Mouse (Mus musculus) heart, adult 2 months (tissue): ENCODE data around the gene Papola. TPM values are rescaled to one million over a fixed set of nuclear protein-coding genes. Genes with fewer than 3 reads are reported as not detected.

ENCODE experiments used
- DNase-seq, 2 experiments: peaks; one replicate each; pipeline ENCODE4 v3.0.0; 2021
- H3K27ac ChIP-seq: fragments of 200-600 bp; 2 replicates; pipeline ENCODE4 v1.8.1; 2022
- H3K27me3 ChIP-seq: fragments of 200-500 bp; 2 replicates; pipeline ENCODE4 v1.6.1; 2012; ENCODE audit warnings: mild to moderate bottlenecking, low read length, inconsistent platforms, mixed read lengths; ENCODE audit not compliant: control insufficient read depth, insufficient read depth
- H3K36me3 ChIP-seq: fragments of 200-500 bp; 2 replicates; pipeline ENCODE4 v1.6.1; 2012; ENCODE audit warnings: low read length, inconsistent platforms; ENCODE audit not compliant: control insufficient read depth, insufficient read depth
- H3K4me1 ChIP-seq: fragments of 200-500 bp; 2 replicates; pipeline ENCODE4 v1.6.1; 2011; ENCODE audit warnings: low read length; ENCODE audit not compliant: control insufficient read depth, insufficient read depth
- H3K4me3 ChIP-seq: fragments of 200-600 bp; 2 replicates; pipeline ENCODE4 v1.8.1; 2022
- H3K79me2 ChIP-seq: fragments of 200-500 bp; replicated peaks from 2 replicates; pipeline ENCODE4 v1.6.1; 2012; ENCODE audit warnings: mild to moderate bottlenecking, inconsistent platforms, low read length, moderate library complexity, mixed read lengths; ENCODE audit not compliant: control insufficient read depth, insufficient read depth
- H3K9ac ChIP-seq: fragments of 200-500 bp; 2 replicates; pipeline ENCODE4 v1.6.1; 2012; ENCODE audit warnings: low read depth, mild to moderate bottlenecking, control low read depth, inconsistent platforms, low read length, mixed read lengths
- CTCF ChIP-seq: fragments of 200-600 bp; IDR thresholded peaks from 2 replicates; pipeline ENCODE4 v1.8.1; 2022; ENCODE audit warnings: antibody characterized with exemption, mild to moderate bottlenecking, moderate library complexity
- EP300 ChIP-seq: fragments of 200-500 bp; IDR thresholded peaks from 2 replicates; pipeline ENCODE4 v1.6.1; 2011; ENCODE audit warnings: low read depth, low read length, control low read depth; ENCODE audit not compliant: insufficient read depth
- POLR2A ChIP-seq: fragments of 200-500 bp; IDR thresholded peaks from 2 replicates; pipeline ENCODE4 v1.6.1; 2011; ENCODE audit warnings: mild to moderate bottlenecking, low read depth, low read length, control low read depth; ENCODE audit not compliant: insufficient read depth
- WGBS: fragments of 180-500 bp; shearing (Covaris S2); methylation state at CpG from one replicate; pipeline ENCODE4 v1.1.7; 2018; 5-methylcytosine and 5-hydroxymethylcytosine counted together
- intact Hi-C: fragments of 180-260 bp; cut with DNase I; formaldehyde crosslinking; loops from one replicate; pipeline ENCODE4 v1.15.1; 2025
- long read RNA-seq: library from polyadenylated mRNA; stranded (forward); transcript quantifications from one replicate; pipeline ENCODE4 v2.0.0, GENCODE M21; 2021
- polyA plus RNA-seq: library from polyadenylated mRNA; depleted of rRNA; stranded (reverse); fragments of >200 nt; gene quantifications from 2 replicates; pipeline ENCODE4 v1.2.3, GENCODE M21; 2012; rRNA removed
- total RNA-seq, 2 experiments: library from RNA; stranded (reverse); gene quantifications; 2 replicates each; pipeline ENCODE4 v1.2.3; 2021

The Papola gene
- total RNA-seq, result 100 to 1,000 TPM; 124 to 127 TPM
- 35.3 and 81.5 TPM in 2 replicates for polyA plus RNA-seq
- long read RNA-seq, full-length matches to known transcripts, result 54 of 75 reads
- long read RNA-seq, partial matches to known transcripts, result 6 of 75 reads
- long read RNA-seq, other reads (novel, unspliced or antisense), result 15 of 75 reads

DNA sequence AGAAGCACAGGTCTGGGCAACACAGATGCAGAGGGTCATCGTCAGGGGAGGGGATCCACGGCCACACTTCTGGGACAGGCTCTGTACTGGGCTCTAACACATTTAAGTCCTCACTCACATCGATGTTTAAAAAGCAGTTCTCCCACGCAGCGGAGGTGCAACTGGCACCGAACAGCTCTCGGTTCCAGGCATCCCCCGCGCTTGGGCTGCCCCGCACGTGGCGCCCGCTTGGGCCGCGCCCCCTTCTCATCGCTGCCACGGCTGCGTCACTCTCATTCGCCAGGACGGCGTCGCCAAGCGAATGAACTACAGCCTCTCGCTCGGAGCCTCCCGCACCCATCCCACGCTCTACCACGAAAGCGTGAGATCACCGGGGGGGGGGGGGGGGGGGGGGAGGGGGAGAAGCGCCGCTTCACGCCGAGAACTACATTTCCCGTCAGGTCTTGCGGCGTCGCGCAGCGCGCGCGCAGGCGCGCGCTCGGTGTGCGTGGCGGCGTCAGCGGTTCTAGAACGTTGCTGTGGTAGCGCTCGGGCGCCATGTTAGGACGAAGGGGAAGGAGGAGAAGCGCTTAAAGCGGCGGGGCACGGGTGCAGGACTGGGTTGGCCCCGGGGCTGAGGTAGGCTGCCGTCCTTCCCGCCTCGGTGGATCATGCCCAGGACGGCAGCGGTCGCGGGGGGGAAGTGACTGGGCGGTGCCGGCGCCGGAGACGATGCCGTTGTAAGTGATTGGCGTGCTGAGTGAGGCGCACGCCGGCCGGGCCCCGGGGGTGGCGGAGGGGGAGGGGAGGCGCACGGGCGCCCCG, at the start of gene Papola:
Papola (plus strand) TSS at position 499 of the 804 bp plus-strand sequence.
- peak within 1 kb of the TSS; percentile 93 for H3K4me3 ChIP-seq
- intact Hi-C loops, result loop anchor here (2.0 kb wide), 1 partner anchor 100 kb away; the partner anchor contains the start of genes Atg2b and Gskip
- under 1% methylated on average over 74 of the region's 85 CpGs for WGBS
- no peaks in the 10 kb centered on the region for H3K27me3 ChIP-seq
- H3K27ac ChIP-seq, result peak within 1 kb of the TSS; percentile 90
- peak; percentile 91 for DNase-seq
- H3K79me2 ChIP-seq, result peaks cover 7% of the 10 kb centered on the region
- peak within 1 kb of the TSS; percentile 88 for H3K9ac ChIP-seq
- H3K36me3 ChIP-seq, result peaks cover 13% of the 10 kb centered on the region
- H3K4me1 ChIP-seq, result peaks cover 7% of the 10 kb centered on the region
- no peak for TF ChIP-seq EP300
- TF ChIP-seq CTCF, result no peak
- TF ChIP-seq POLR2A, result peak; percentile 83

GRCm38 (mm10) chr12:105735226-105735888, 49.1 kb upstream of the Papola start:
- Histone ChIP-seq H3K4me1 (no peaks in the 10 kb centered on the region), H3K36me3 (no peaks in the 10 kb centered on the region), H3K79me2 (no peaks in the 10 kb centered on the region), H3K4me3 (no peak overlapping the region), H3K9ac (no peak overlapping the region), H3K27me3 (no peaks in the 10 kb centered on the region), H3K27ac (no peak overlapping the region)
- intact Hi-C loops, result no loop called here
- TF ChIP-seq CTCF (no peak), EP300 (no peak), POLR2A (no peak)
- DNase-seq, result no peak
- 63% methylated on average over 7 of the region's 7 CpGs for WGBS

DNA sequence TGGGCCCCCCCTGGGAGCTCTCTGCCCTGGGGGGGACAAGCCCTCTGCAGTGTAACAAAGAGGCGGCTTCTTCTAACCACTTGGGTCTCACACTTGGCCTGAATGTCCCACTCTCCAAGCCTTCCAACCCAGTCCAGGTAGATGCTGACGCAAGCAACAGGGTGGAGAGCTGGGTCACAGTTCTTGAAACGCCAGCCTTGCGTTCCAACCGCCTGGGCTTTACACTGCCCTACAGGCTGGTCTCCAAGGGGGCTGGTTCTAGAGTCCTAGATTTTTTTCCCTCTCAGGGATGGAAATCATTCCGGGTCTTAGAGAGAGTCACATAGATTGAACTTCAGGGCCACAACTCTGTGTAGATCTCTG, 48.6 kb upstream of the Papola start:
- no peak overlapping the region for H3K4me3 ChIP-seq
- no peaks in the 10 kb centered on the region for H3K36me3 ChIP-seq
- H3K27ac ChIP-seq, result no peak overlapping the region
- WGBS, result 84% methylated on average over 6 of the region's 6 CpGs
- no peak for DNase-seq
- H3K4me1 ChIP-seq, result no peaks in the 10 kb centered on the region
- TF ChIP-seq EP300, result no peak
- no peak for TF ChIP-seq POLR2A
- TF ChIP-seq CTCF, result no peak
- H3K9ac ChIP-seq, result no peak overlapping the region
- intact Hi-C loops, result no loop called here
- no peaks in the 10 kb centered on the region for H3K79me2 ChIP-seq
- H3K27me3 ChIP-seq, result no peaks in the 10 kb centered on the region

DNA sequence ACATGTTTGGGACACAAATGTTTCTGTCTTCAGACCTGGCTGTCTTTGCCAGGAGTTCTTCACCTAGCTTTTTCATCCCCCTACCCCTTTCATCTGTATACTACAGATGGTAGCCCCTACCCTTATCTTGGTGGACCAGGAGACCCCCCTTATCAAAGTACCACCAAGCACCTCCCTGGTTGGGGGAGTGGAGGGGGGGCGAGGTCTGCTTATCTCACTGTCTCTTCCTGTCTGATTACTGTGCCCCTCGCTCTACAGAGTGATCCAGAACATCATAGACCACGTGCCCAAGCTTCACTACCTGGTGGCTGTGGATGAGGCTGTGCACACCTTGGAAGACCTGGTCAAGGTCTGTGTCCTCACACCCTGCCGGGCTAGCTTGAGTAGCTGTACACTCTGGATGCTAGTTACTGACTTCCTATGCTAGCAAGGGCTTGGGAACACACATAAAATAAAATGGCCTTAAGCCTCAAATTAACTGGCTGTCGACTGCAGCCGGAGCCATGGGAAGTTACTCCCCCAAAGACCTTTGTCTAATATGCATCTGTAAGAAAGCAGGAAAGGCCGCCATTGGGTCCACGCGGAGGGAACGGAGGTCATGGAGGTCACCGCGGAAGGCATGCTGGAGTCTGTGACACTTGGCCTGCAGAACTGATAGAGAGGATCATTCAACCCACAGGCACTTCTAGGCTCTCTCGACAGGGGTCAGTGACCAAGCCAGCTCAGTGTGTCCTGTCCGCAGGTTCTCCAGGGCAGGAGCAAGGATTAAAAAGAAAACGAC, 46.0 kb upstream of the Papola start:
- no peaks in the 10 kb centered on the region for H3K27me3 ChIP-seq
- H3K79me2 ChIP-seq, result no peaks in the 10 kb centered on the region
- H3K4me1 ChIP-seq, result no peaks in the 10 kb centered on the region
- no peak overlapping the region for H3K9ac ChIP-seq
- no peak overlapping the region for H3K27ac ChIP-seq
- no peaks in the 10 kb centered on the region for H3K36me3 ChIP-seq
- TF ChIP-seq EP300 (no peak), CTCF (no peak), POLR2A (no peak)
- H3K4me3 ChIP-seq, result no peak overlapping the region
- DNase-seq, result no peak
- WGBS, result 60% methylated on average over 15 of the region's 15 CpGs
- intact Hi-C loops, result no loop called here

GRCm38 (mm10) chr12:105739656-105740055, 44.8 kb upstream of the Papola start:
- Histone ChIP-seq H3K9ac (no peak overlapping the region), H3K36me3 (no peaks in the 10 kb centered on the region), H3K4me3 (no peak overlapping the region), H3K27me3 (no peaks in the 10 kb centered on the region), H3K4me1 (no peaks in the 10 kb centered on the region), H3K27ac (no peak overlapping the region), H3K79me2 (no peaks in the 10 kb centered on the region)
- WGBS, result 93% methylated on average over 8 of the region's 8 CpGs
- DNase-seq, result no peak
- intact Hi-C loops, result no loop called here
- TF ChIP-seq CTCF (no peak), EP300 (no peak), POLR2A (no peak)
